Mouse (Mus musculus) small intestine, adult 2 months (tissue): ENCODE measurements around the gene Prkag3.

Experiments
- CTCF ChIP-seq: fragments of 200-500 bp; IDR thresholded peaks from 2 replicates; pipeline ENCODE4 v1.5.1; 2012; ENCODE audit warnings: low read depth, mild to moderate bottlenecking, control low read depth, inconsistent platforms, low read length, moderate library complexity, mixed read lengths; ENCODE audit not compliant: insufficient replicate concordance, insufficient read length; ENCODE audit errors: extremely low read depth
- POLR2A ChIP-seq: fragments of 200-500 bp; IDR thresholded peaks from 2 replicates; pipeline ENCODE4 v1.6.1; 2012; ENCODE audit warnings: low read depth, mild to moderate bottlenecking, control low read depth, inconsistent platforms, low read length, moderate library complexity

GRCm38 (mm10) chr1:74752150-74752549, 3.1 kb upstream of the Prkag3 start:
- TF ChIP-seq CTCF (no peak), POLR2A (no peak)
